Mouse (Mus musculus) embryonic fibroblast, embryonic 13.5 days (primary cell): ENCODE results near the gene Kdr.

Experiments used
- CTCF ChIP-seq: IDR thresholded peaks from 2 replicates; pipeline ENCODE4 v1.5.1; 2011; ENCODE audit warnings: mild to moderate bottlenecking, control low read depth, low read length, moderate library complexity, borderline replicate concordance; ENCODE audit not compliant: insufficient read depth
- POLR2A ChIP-seq: IDR thresholded peaks from 2 replicates; pipeline ENCODE4 v1.6.1; 2011; ENCODE audit warnings: low read depth, mild to moderate bottlenecking, control low read depth, low read length, moderate library complexity

- TF ChIP-seq POLR2A: no peak
- TF ChIP-seq CTCF: no peak
These were observed 551 bp downstream of the Kdr start for GRCm38 (mm10) chr5:75977441-75978373.
